Mouse (Mus musculus): ENCODE data around the gene Lmbrd1. TPM values are rescaled to one million over a fixed set of nuclear protein-coding genes. Genes with fewer than 3 reads are reported as not detected.

Lmbrd1 gene
- polyA plus RNA-seq, 1 experiment from 2014 or later, result 28.9 TPM

DNA sequence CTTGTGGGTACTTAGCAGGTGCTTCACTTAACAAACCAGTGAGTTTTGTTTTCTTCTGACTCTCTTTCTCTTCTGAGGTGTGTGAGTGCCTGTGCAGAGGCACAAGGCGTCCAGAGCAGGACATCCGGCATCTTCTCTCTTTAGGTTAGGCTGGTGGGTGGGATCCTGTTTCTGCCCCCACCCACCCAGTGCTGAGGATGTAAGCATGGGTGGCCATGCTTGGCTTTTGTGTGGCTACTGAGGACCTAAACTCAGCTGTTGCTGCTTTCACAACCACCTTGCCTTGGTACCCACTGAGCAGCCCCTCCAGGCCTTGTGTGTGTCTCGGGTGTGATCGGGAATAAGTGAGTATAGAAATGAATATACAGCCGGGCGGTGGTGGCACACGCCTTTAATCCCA is 7.2 kb downstream of the Lmbrd1 start:
- Histone ChIP-seq H3K27me3 (no peaks in the 10 kb centered on the region), H3K36me3 (replicated peaks) (peaks cover 8% of the 10 kb centered on the region; the same call in 1 of the 2 replicates), H3K4me2 (no peak overlapping the region), H3K9ac (no peak overlapping the region), H3K4me3 (replicated peaks) (no peak overlapping the region), H3K4me1 (no peaks in the 10 kb centered on the region), H3K27ac (no peak overlapping the region), H3K9me3 (no peaks in the 10 kb centered on the region)
- no peak for ATAC-seq (ENCODE audit: low FRiP score)
- 96% methylated on average over 7 of the region's 7 CpGs for WGBS

DNA sequence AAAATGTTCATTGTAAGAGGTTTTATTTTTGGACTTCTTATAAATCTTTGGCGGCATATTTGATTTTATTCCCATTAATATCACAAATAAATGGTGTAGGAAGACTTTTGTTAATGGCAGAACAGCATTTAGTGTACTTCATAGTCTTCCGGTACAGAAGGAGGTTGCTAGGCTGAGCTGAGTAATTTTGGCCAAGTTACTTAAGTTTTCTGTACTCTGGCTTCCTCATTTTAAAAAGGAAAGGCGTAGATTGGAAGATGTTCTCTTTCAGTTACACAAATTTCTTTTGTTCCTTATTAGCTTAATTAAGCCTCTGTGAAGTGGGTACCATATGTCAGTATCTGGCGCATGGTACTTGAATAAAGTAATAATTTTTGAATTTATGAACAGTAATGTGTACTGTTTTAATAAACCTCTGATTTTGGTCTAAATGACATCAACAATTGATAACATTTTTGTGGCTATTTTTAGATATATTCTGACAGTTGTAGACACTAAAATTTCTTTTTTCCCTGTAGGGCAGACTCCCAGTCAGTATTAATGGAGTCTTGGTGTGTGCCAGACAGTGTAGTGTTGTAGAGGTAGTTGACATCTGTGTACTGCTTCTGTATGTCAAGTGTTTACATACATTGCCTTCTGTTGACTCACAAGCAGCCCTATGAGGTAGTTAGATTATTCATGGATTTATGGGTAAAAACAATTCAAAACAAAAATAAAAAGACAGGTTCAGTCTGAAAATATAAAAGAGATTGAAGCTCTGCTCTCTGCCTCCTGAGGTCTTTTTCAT is 8.0 kb downstream of the Lmbrd1 start:
- Histone ChIP-seq H3K36me3 (replicated peaks) (peaks cover 8% of the 10 kb centered on the region; the same call in 1 of the 2 replicates), H3K9ac (no peak overlapping the region), H3K27me3 (no peaks in the 10 kb centered on the region), H3K27ac (no peak overlapping the region), H3K9me3 (no peaks in the 10 kb centered on the region), H3K4me3 (replicated peaks) (no peak overlapping the region), H3K4me1 (no peaks in the 10 kb centered on the region), H3K4me2 (no peak overlapping the region)
- WGBS, result 91% methylated on average over 4 of the region's 4 CpGs
- no peak for ATAC-seq (ENCODE audit: low FRiP score)

DNA sequence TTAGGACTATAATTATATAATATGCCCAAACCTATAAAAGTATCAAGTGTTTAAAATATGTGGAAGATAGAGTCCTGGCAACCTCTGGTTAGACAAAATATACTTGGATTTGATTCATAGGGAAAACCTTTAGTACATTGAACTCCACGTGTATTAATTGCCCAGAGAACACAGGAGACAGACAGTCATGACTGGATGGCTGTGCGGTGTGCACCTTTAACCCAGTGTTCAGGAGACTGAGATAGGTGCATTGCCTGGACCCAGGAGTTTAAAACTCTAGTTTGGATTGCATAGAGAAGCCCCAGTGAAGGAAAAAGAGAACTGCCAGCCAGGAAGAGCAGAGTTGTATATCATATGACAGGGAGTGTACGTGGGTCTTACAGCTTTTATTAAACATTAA is 19.2 kb downstream of the Lmbrd1 start:
- WGBS, result 92% methylated on average over 3 of the region's 3 CpGs
- no peak for ATAC-seq (ENCODE audit: low FRiP score)
- Histone ChIP-seq H3K9me3 (no peaks in the 10 kb centered on the region), H3K4me2 (no peak overlapping the region), H3K4me3 (replicated peaks) (no peak overlapping the region), H3K36me3 (replicated peaks) (0 out of 2 replicates have a peak, but pooled peaks cover 6% of the 10 kb centered on the region), H3K9ac (no peak overlapping the region), H3K27ac (no peak overlapping the region), H3K27me3 (no peaks in the 10 kb centered on the region), H3K4me1 (no peaks in the 10 kb centered on the region)

DNA sequence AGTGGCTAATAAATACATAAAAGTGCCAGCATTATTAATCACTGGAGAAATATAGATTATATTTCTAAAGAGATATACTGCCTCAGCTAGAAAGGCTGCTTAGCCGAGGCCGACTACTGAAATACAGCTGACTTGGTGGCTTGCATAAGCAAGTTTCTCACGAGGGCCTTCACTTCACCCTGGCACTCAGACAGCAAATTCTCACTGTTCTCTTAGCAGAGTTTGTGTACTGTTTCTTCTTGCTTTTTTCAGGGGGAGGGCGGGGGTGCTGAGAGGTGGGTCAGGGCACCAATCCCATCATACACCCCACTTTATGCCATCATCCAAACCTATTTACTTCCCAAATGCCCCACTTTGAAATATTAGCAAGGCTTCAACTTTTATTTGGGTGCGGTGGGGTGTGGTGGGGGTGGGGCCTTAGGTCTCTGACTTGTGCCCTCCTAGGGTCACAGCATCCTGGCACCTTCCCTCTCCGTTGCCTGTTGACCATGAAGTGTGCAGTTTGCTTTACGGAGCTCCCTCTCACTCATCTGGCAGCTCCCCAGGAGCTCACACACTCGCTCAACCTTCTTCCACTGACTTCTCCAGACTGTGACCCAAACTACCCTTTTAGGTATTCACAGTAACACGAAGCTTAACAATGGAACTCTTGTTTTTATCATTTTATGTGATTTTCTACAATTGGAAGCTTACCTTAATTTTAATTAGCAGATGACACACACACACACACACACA is 19.9 kb downstream of the Lmbrd1 start:
- no peak for ATAC-seq (ENCODE audit: low FRiP score)
- Histone ChIP-seq H3K4me2 (no peak overlapping the region), H3K9ac (no peak overlapping the region), H3K27me3 (no peaks in the 10 kb centered on the region), H3K36me3 (replicated peaks) (no peaks in the 10 kb centered on the region), H3K4me1 (no peaks in the 10 kb centered on the region), H3K4me3 (replicated peaks) (no peak overlapping the region), H3K27ac (no peak overlapping the region), H3K9me3 (no peaks in the 10 kb centered on the region)
- WGBS, result 78% methylated on average over 9 of the region's 9 CpGs

DNA sequence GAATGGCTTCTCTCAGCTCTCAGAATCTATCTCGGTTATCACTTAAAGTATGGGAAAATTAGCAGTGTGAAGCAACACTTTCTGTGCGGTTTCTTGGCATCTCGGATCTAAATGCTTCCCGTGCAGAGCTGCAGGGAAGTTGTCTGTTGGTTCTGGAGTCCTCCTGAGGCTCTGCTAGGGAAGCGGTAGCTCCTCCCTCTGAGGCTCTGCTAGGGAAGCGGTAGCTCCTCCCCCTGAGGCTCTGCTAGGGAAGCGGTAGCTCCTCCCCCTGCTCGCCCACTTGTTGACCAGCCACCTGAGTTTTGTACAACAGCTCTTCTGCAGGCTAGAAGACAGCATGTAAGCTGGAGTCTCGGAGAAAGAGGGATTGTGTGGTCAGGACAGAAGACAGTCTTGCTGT is 20.9 kb downstream of the Lmbrd1 start:
- Histone ChIP-seq H3K27me3 (no peaks in the 10 kb centered on the region), H3K4me1 (no peaks in the 10 kb centered on the region), H3K36me3 (replicated peaks) (no peaks in the 10 kb centered on the region), H3K4me3 (replicated peaks) (no peak overlapping the region), H3K9me3 (no peaks in the 10 kb centered on the region), H3K9ac (no peak overlapping the region), H3K4me2 (no peak overlapping the region), H3K27ac (no peak overlapping the region)
- 26% methylated on average over 9 of the region's 9 CpGs for WGBS
- no peak for ATAC-seq (ENCODE audit: low FRiP score)

DNA sequence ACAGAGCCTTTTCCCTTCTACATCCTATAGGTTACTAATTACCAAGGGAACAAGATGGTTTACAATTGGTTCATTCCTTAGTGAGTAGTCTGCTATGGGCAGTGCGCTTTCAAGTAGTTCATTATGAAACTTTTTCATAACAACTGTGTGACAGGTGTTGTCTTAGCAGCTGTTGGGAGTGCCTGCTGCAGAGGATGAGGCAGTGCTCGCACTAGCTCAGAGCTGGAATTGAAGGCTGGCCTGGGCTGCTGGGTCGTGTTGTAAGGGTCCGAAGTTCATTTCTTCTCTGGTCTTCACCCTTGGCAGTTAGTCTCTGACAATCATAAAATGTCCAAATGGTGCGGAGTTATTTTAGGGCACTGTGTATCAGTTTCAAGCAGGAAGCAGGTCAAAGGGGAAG is 21.8 kb downstream of the Lmbrd1 start:
- Histone ChIP-seq H3K4me1 (no peaks in the 10 kb centered on the region), H3K27me3 (no peaks in the 10 kb centered on the region), H3K4me3 (replicated peaks) (no peak overlapping the region), H3K4me2 (no peak overlapping the region), H3K36me3 (replicated peaks) (no peaks in the 10 kb centered on the region), H3K9me3 (no peaks in the 10 kb centered on the region), H3K27ac (no peak overlapping the region), H3K9ac (no peak overlapping the region)
- ATAC-seq (ENCODE audit: low FRiP score), result no peak
- 91% methylated on average over 5 of the region's 5 CpGs for WGBS

DNA sequence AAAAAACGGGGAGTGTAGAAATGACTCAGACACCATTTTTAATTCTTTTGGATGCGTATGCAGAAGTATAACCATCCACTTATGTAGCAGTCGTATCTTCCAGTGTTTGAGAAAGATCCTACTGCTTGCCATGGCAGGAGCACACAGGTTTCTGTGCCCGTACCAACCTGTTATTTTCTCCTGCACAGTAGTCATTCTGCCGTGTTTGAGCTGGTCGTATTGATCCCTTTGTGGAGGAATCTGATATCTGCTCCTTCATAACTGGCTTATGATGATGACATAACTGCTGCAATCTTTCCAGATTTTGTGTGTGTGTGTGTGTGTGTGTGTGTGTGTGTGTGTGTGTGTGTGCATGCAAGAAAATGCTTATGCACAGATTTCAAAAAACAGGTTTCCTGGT is 25.4 kb downstream of the Lmbrd1 start:
- H3K27me3 ChIP-seq, result no peaks in the 10 kb centered on the region
- no peaks in the 10 kb centered on the region for H3K9me3 ChIP-seq
- H3K4me2 ChIP-seq, result no peak overlapping the region
- ATAC-seq (ENCODE audit: low FRiP score), result no peak
- no peak overlapping the region for H3K27ac ChIP-seq
- peaks cover 12% of the 10 kb centered on the region; the same call in 1 of the 2 replicates for H3K36me3 ChIP-seq (replicated peaks)
- H3K4me3 ChIP-seq (replicated peaks), result no peak overlapping the region
- H3K4me1 ChIP-seq, result no peaks in the 10 kb centered on the region
- WGBS, result 86% methylated on average over 6 of the region's 6 CpGs
- H3K9ac ChIP-seq, result no peak overlapping the region

DNA sequence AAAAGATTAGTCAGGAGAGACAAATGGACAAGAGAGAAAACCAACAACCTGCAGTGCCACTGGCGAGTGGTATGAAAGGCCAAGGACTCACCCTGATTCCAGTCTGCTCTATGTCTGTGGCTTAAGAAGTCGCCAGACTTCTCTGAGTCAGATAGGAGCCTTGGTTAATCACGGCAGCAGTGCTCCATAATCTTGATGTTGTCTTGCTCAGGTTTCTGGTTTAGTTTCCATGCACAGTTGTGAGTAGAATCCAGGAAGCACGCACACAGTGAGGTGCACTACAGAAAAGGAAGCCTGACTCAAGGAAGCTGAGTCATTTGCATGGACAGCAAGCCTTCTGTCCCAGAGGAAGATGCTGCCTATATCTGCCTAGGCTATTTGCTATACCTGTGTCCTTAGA is 37.9 kb downstream of the Lmbrd1 start:
- Histone ChIP-seq H3K9me3 (peaks cover 5% of the 10 kb centered on the region; the same call in 1 of the 2 replicates), H3K4me3 (replicated peaks) (no peak overlapping the region), H3K9ac (no peak overlapping the region), H3K27ac (no peak overlapping the region), H3K36me3 (replicated peaks) (peaks cover 10% of the 10 kb centered on the region), H3K4me1 (no peaks in the 10 kb centered on the region), H3K27me3 (no peaks in the 10 kb centered on the region), H3K4me2 (no peak overlapping the region)
- ATAC-seq (ENCODE audit: low FRiP score), result no peak
- 95% methylated on average over 4 of the region's 4 CpGs for WGBS

DNA sequence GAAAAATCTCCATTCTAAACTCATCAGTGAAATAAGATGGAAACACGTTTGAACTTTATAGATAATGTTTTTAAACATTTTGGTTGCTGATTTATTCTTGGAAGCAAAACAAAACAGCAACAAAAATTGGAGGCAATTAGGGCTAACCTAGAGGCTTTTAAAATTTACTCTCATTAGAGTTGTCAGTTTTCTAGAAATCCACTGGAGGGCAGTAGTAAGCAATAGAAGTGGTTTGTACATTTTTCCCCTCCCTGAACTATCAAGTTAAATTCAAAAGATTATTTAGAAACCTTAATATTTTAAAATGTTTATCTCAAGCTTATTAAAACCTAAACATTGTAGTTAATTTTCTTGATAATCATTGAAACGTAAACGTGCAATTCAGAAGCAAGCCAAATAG is 41.2 kb downstream of the Lmbrd1 start:
- no peak overlapping the region for H3K27ac ChIP-seq
- H3K36me3 ChIP-seq (replicated peaks), result peaks cover 10% of the 10 kb centered on the region
- H3K4me1 ChIP-seq, result no peaks in the 10 kb centered on the region
- no peaks in the 10 kb centered on the region for H3K27me3 ChIP-seq
- no peak overlapping the region for H3K4me3 ChIP-seq (replicated peaks)
- ATAC-seq (ENCODE audit: low FRiP score), result no peak
- peaks cover 5% of the 10 kb centered on the region; the same call in 1 of the 2 replicates for H3K9me3 ChIP-seq
- no peak overlapping the region for H3K9ac ChIP-seq
- no peak overlapping the region for H3K4me2 ChIP-seq
- 61% methylated on average over 3 of the region's 3 CpGs for WGBS

DNA sequence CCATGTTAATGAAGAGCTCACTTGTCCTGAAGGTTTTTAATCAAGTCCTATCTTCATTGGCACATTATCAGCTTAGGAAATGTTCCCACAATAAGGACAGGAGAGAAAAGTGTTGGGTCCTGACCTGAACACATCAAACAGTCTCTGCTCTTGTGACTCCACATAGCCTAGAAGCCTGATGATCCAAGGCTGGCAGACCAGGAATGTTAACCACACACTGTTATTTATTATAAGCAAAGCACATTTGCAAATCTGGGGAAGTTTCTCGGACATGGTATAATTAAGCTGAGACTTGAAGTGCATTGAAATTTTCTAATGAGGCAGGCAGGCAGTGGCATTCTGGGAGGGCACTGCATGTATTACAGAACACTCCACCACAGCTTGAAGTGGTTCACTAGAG is 41.8 kb downstream of the Lmbrd1 start:
- 0 out of 2 replicates have a peak, but pooled peaks have one; percentile 53 for ATAC-seq (ENCODE audit: low FRiP score)
- Histone ChIP-seq H3K9ac (no peak overlapping the region), H3K27ac (no peak overlapping the region), H3K4me1 (no peaks in the 10 kb centered on the region), H3K27me3 (no peaks in the 10 kb centered on the region), H3K9me3 (peaks cover 5% of the 10 kb centered on the region; the same call in 1 of the 2 replicates), H3K36me3 (replicated peaks) (peaks cover 10% of the 10 kb centered on the region), H3K4me2 (no peak overlapping the region), H3K4me3 (replicated peaks) (no peak overlapping the region)
- 45% methylated on average over 1 of the region's 1 CpGs for WGBS

DNA sequence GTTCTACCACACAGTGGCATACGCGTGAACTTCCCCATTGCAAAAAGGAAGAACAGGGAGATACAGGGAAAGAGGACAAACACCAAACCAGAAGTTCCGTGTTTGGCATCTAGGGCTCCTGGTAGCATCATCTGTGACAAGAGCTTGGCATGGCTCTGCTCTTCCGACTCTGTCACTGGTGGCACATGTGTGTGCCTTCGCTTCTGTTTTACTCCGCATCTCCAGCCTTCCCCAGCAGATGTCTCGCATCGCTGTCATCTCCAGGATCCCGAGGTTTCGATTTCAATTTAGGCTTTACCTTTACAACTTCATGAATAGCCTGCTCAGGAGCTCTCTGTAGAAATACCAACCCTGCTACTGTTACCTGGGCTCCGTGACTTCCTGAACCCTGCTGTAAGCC is 51.4 kb downstream of the Lmbrd1 start:
- no peak overlapping the region for H3K9ac ChIP-seq
- ATAC-seq (ENCODE audit: low FRiP score), result no peak
- H3K9me3 ChIP-seq, result no peaks in the 10 kb centered on the region
- WGBS, result 96% methylated on average over 11 of the region's 11 CpGs
- no peaks in the 10 kb centered on the region for H3K4me1 ChIP-seq
- no peak overlapping the region for H3K27ac ChIP-seq
- H3K4me3 ChIP-seq (replicated peaks), result no peak overlapping the region
- no peak overlapping the region for H3K4me2 ChIP-seq
- no peaks in the 10 kb centered on the region for H3K27me3 ChIP-seq
- H3K36me3 ChIP-seq (replicated peaks), result peaks cover 38% of the 10 kb centered on the region

DNA sequence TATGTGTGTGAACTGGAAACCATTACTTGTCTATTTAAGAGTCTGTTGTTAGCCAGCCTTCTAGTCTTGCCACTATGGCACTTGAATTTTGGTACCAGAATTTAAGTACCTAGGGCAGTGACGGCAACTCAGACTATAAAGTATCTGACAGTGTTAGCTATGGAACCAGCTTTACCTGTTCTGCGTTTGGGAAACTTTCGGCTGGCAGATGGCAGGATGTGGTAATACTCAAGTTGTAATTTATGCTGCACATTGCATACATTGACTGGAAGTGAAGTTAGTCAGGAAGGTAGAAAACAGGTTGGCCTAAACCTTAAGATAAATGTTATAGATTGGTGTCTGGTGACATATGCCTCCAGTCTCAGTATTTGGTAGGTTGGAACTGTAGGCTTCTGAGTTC is 53.9 kb downstream of the Lmbrd1 start:
- Histone ChIP-seq H3K4me3 (replicated peaks) (no peak overlapping the region), H3K27ac (no peak overlapping the region), H3K4me2 (no peak overlapping the region), H3K27me3 (no peaks in the 10 kb centered on the region), H3K9ac (no peak overlapping the region), H3K9me3 (no peaks in the 10 kb centered on the region), H3K36me3 (replicated peaks) (peaks cover 38% of the 10 kb centered on the region), H3K4me1 (no peaks in the 10 kb centered on the region)
- 96% methylated on average over 3 of the region's 3 CpGs for WGBS
- ATAC-seq (ENCODE audit: low FRiP score), result no peak

DNA sequence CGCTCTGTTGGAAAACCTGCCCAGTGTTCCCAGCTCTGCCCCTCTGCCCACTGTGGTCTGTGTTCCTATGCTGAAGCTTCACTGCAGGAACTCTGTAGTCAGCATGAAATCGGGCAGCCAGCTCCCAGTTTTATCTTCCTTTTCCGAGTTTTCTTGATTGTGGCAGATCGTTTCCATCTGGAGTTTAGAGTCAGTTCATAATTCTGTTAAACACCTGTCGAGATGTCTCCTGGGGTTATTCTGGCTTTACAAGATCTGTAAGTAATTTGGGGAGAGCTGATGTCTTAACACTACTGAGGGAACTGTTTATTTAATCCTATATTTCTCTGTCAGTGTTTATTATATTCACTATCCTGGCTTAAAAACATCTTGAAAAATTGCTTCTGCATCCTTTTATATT is 56.4 kb downstream of the Lmbrd1 start:
- Histone ChIP-seq H3K36me3 (replicated peaks) (peaks cover 26% of the 10 kb centered on the region), H3K27ac (no peak overlapping the region), H3K9ac (no peak overlapping the region), H3K9me3 (no peaks in the 10 kb centered on the region), H3K4me3 (replicated peaks) (no peak overlapping the region), H3K4me1 (no peaks in the 10 kb centered on the region), H3K27me3 (no peaks in the 10 kb centered on the region), H3K4me2 (no peak overlapping the region)
- no peak for ATAC-seq (ENCODE audit: low FRiP score)
- WGBS, result 89% methylated on average over 5 of the region's 5 CpGs

All from forebrain, embryonic 12.5 days (tissue).